Mouse (Mus musculus) cerebral cortex, adult 2 months (tissue): ENCODE measurements around the gene Ube4a.

Source experiments
- WGBS: fragments of 180-500 bp; shearing (Covaris S2); methylation state at CpG from one replicate; pipeline ENCODE4 v1.1.7; 2018; 5-methylcytosine and 5-hydroxymethylcytosine counted together

Gene Ube4a

GRCm38 (mm10) chr9:44981104-44981503 is 15.7 kb upstream of the Ube4a start:
- 87% methylated on average over 2 of the region's 2 CpGs for WGBS

GRCm38 (mm10) chr9:44980242-44980641 is 14.8 kb upstream of the Ube4a start, which contains the start of gene Cd3g:
Cd3g (minus strand) TSS chr9:44980431.
- WGBS, result 68% methylated on average over 3 of the region's 3 CpGs

GRCm38 (mm10) chr9:44979806-44980205 is 14.4 kb upstream of the Ube4a start:
- WGBS, result 79% methylated on average over 7 of the region's 7 CpGs

- 74% methylated on average over 6 of the region's 6 CpGs for WGBS
These were observed 12.4 kb upstream of the Ube4a start for GRCm38 (mm10) chr9:44977813-44978212.

GRCm38 (mm10) chr9:44969450-44969849 is 4.0 kb upstream of the Ube4a start:
- 81% methylated on average over 1 of the region's 1 CpGs for WGBS

- WGBS, result 83% methylated on average over 5 of the region's 5 CpGs
These were observed 2.4 kb upstream of the Ube4a start for GRCm38 (mm10) chr9:44967763-44968162.

GRCm38 (mm10) chr9:44966815-44967242 is 1.4 kb upstream of the Ube4a start:
- WGBS, result 24% methylated on average over 3 of the region's 3 CpGs

GRCm38 (mm10) chr9:44965833-44966466 is 550 bp upstream of the Ube4a start:
- 13% methylated on average over 10 of the region's 10 CpGs for WGBS

- WGBS, result 93% methylated on average over 3 of the region's 3 CpGs
These were observed 11.0 kb downstream of the Ube4a start for GRCm38 (mm10) chr9:44954432-44954831.

- 94% methylated on average over 5 of the region's 5 CpGs for WGBS
These were observed 17.6 kb downstream of the Ube4a start for GRCm38 (mm10) chr9:44947836-44948235.

- 75% methylated on average over 7 of the region's 7 CpGs for WGBS
These were observed 19.2 kb downstream of the Ube4a start for GRCm38 (mm10) chr9:44946185-44946695.

GRCm38 (mm10) chr9:44942421-44942820 is 23.0 kb downstream of the Ube4a start:
- WGBS, result 95% methylated on average over 4 of the region's 4 CpGs

- WGBS, result 85% methylated on average over 4 of the region's 4 CpGs
These were observed 23.6 kb downstream of the Ube4a start for GRCm38 (mm10) chr9:44941756-44942155.

- WGBS, result 69% methylated on average over 2 of the region's 2 CpGs
These were observed 43.9 kb downstream of the Ube4a start for GRCm38 (mm10) chr9:44921543-44921942.

- under 1% methylated on average over 8 of the region's 8 CpGs for WGBS
These were observed 44.3 kb downstream of the Ube4a start for GRCm38 (mm10) chr9:44921123-44921468.

- WGBS, result under 1% methylated on average over 48 of the region's 48 CpGs
These were observed 44.9 kb downstream of the Ube4a start, which contains the start of gene Atp5l for GRCm38 (mm10) chr9:44920374-44921122. Atp5l (minus strand) TSS chr9:44920742.

GRCm38 (mm10) chr9:44919606-44920005 is 45.8 kb downstream of the Ube4a start:
- 16% methylated on average over 2 of the region's 2 CpGs for WGBS

- WGBS, result 18% methylated on average over 1 of the region's 1 CpGs
These were observed 49.2 kb downstream of the Ube4a start for GRCm38 (mm10) chr9:44916196-44916595.

GRCm38 (mm10) chr9:44914706-44915105 is 50.7 kb downstream of the Ube4a start:
- 18% methylated on average over 4 of the region's 4 CpGs for WGBS

GRCm38 (mm10) chr9:44911365-44911764 is 54.0 kb downstream of the Ube4a start:
- 46% methylated on average over 4 of the region's 4 CpGs for WGBS

- 26% methylated on average over 4 of the region's 4 CpGs for WGBS
These were observed 59.8 kb downstream of the Ube4a start for GRCm38 (mm10) chr9:44905620-44906019.

GRCm38 (mm10) chr9:44904964-44905363 is 60.4 kb downstream of the Ube4a start:
- WGBS, result 21% methylated on average over 5 of the region's 5 CpGs

GRCm38 (mm10) chr9:44903856-44904255 is 61.5 kb downstream of the Ube4a start:
- 85% methylated on average over 4 of the region's 4 CpGs for WGBS
